Mouse (Mus musculus) spleen, postnatal 14 days (tissue): Measurements from ENCODE around the gene Adam15.

Experiments
- DNase-seq, 2 experiments: peaks; one replicate each; pipeline ENCODE4 v3.0.0; 2021 to 2022; ENCODE audit warnings: low spot score in 2 of 2

Gene Adam15

GRCm38 (mm10) chr3:89299499-89299898, 50.3 kb downstream of the Adam15 start:
- no peak for DNase-seq

GRCm38 (mm10) chr3:89298908-89299307, 50.9 kb downstream of the Adam15 start:
- DNase-seq: no peak

GRCm38 (mm10) chr3:89296761-89297396, 52.9 kb downstream of the Adam15 start:
- DNase-seq: no peak

GRCm38 (mm10) chr3:89295685-89296230, 54.0 kb downstream of the Adam15 start:
- DNase-seq: no peak

- DNase-seq: no peak
Measured at GRCm38 (mm10) chr3:89294195-89294594, 55.6 kb downstream of the Adam15 start.

GRCm38 (mm10) chr3:89293247-89293918, 56.4 kb downstream of the Adam15 start:
- no peak for DNase-seq

GRCm38 (mm10) chr3:89292303-89292702, 57.5 kb downstream of the Adam15 start:
- no peak for DNase-seq

- DNase-seq: no peak
Measured at GRCm38 (mm10) chr3:89291874-89292273, 57.9 kb downstream of the Adam15 start.
